Mouse (Mus musculus) left cerebral cortex, adult 11 months (tissue): ENCODE measurements around the gene Nfkbil1.

ENCODE experiments used
- DNase-seq: peaks from one replicate; pipeline ENCODE4 v3.0.0; 2022; ENCODE audit warnings: low spot score

Gene Nfkbil1

DNA sequence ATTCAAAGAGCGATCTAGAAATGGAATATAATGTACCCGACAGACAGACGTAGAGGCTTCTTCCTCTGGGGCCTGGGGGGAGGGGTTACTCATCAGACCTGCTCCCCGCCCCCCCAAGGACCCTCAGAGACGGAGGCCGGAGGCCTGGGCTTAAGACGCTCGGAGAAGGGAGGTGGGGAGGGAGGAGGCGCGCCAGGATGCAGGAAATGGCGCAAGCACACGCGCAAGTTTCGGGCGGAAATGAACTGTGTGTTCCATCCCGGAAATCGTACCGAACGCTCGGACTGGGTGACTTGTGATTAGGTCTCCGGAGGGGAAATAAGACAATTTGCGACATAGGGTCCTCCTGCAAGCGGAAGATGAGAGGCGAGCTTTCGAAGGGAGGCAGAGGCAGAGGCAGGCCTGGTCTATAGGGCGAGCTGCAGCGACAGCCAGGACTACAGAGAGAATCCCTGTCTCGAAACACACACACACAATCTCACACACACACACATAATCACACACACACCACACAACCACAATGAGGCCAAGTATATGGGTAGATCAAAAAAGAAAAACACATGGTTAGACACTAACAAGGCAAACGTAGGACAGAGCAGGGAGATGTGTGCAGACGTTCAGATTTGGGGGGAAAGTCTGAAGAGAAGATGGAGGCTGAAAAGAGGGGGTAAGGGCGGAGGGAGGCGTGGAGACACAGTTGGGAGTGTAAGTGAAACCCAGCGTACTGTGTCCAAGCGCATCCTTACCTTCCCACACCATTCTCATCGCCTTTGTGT is at the start of gene Nfkbil1:
Gene Nfkbil1 (minus strand): TSS at position 179 of the 776 bp plus-strand sequence.
- peak; percentile 86 for DNase-seq

DNA sequence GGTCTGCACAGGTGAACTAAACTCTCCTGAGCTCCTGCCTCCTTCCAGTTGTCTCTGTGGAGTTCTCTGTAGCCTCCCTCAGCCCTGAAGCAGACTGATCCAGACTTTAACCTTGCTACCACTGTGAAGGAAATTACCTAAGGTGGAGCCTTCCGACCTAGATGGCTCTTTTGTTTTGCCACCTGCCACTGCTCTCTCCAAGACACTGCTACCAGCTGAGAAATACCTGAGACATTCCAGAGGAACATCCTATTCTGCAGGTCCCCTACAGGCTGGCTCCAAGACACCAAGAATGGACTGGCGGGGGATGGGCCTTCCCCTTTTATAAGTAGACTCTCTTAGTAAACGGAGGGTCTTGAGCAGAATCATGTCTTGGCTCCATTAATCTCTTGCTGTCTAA is 44.7 kb upstream of the Nfkbil1 start:
- no peak for DNase-seq

DNA sequence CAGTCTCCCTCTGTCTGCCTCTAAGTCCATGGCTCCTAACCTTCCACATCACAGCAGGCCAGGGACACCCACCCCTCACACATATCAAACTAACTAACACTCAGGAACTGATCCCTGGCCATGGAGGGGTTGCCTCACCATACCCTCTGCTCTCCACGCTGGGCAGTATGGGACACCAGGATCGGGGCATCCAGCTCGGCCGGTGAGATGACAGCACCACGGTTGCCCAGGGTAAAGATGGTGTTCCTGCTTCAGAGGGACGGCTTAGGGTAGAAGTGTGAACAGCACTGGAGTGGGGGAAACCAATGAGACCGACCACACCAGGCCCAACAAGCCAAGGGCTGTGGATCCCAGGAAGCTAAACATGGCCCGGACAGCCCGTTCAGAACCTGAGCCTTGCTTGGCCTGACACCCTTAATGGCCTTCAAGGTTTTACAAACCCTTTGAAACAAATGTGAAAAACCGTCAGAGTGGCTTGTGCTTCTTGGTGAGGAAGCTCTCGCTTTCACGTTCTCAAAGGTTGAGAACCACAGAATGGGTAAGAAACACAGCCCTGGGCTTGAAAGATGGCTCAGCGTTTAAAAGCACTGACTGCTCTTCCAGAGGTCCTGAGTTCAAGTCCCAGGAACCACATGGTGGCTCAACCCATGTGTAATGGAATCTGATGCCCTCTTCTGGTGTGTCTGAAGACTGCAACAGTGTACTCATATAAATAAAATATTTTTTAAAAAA is 43.5 kb upstream of the Nfkbil1 start:
- no peak for DNase-seq

DNA sequence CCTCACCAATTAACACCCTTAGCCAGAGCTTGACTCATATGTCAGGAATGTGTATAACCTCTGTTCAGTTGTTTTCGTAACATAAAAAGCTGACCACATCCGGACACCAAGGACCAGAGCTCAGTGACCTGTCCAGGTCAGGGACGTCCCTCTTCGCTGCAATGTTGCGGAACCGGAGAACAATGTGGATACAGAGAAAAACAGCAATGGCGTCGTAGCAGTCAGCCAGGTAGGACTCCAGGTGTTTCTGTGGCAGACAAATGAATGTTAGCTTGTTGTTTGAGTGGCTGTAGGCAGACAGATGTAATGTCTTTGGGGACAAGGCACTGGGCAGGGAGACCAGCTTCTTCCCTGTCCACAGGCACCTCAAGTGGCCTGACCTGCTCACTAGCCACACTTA is 42.5 kb upstream of the Nfkbil1 start:
- DNase-seq = no peak

DNA sequence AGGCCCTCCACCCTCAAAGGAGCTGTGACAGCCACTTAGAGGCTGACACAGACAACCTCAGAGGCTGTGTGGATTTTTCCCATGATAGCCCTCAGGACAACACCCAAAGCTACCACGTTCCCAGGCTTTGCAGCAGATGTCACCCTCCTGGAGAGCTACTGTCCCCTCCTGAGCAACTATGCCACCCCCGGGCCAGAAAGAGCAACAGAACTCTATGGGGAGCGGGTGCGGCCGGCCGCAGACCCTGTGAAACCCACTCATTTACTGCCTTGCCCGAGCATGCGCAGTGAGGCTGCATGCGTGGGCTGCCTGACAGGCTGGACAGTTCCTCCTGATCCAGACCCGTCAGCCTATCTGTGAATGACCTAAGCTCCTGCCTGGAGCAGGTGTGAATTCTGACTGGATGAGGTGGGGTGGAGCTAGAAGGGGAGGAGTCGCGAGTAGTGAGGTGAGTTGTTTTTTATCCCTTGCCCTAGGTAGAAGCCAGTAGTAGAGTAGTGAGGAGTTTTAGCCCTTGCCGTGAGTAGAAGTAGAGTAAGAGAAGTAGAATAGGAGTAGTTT is 40.8 kb upstream of the Nfkbil1 start:
- DNase-seq = no peak

DNA sequence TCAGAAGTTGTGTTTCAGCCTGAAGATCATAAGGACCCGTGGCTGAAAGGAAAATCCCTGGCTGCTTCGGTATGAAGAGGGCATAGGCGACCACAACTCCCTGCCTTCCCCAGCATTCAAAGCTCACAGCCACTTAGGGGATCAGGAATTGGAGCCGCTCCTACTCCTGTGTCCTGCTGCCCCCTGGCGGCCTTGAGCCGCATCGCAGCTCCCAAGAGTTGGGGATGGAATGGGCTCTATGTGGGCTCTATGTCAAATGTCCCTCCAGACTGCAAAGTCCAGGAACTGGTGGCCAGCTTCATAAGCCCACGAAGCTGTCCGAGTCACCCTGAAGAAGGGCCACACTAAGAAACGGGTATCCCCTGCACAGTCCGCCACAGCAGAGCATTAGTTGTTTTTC is 39.2 kb upstream of the Nfkbil1 start:
- peak; percentile 51 for DNase-seq

DNA sequence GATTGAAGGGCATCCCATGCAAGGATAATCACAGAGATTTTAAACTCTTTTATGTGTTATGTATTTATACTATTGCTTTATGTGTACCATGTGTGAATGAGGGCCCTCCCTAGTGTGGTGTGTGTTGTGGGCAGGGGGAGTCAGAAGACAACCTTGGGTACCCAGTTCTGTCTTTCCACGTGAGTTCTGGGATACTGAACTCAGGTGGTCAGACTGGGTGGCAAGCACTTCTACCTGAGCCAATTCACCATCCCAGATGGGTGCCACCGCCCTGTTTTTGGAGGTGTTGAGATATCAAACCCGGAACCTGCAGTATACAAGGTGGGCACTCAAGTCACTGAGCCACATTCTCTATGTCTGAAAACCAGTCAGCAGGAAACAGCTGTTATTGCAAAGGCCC is 36.7 kb upstream of the Nfkbil1 start:
- DNase-seq = no peak

DNA sequence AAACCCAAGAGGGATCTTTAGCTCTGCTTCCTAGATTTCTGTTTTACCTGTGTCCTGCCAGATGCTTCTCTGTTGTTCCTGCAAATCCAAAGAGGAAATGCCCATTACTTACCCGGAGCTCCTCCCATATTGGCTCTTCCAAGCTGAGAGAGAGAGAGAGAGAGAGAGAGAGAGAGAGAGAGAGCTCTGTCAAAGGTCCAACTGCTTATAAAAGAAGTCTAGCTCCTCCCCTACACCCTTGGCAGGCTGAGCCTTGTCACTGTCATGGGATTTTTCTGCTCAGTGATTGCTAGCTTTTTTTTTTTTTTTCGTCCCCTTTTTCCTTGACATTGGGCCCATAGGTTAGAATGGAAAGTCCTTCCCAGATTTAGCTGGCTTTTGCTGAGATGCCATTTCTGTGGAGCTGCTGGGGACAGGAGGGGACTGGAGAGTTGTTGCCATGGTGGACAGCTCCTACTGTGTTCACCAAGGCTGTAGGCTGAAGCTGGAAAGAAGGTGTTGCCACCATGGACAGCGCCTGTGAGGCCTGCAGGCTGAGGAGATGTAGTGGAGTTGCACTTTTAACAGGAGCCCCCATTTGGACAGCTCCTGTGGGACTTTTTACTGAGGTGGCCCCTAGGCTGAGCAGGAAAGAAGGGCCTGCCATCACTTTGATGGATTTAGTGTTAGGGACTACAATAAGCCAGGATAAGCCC is 34.2 kb upstream of the Nfkbil1 start:
- DNase-seq = no peak

DNA sequence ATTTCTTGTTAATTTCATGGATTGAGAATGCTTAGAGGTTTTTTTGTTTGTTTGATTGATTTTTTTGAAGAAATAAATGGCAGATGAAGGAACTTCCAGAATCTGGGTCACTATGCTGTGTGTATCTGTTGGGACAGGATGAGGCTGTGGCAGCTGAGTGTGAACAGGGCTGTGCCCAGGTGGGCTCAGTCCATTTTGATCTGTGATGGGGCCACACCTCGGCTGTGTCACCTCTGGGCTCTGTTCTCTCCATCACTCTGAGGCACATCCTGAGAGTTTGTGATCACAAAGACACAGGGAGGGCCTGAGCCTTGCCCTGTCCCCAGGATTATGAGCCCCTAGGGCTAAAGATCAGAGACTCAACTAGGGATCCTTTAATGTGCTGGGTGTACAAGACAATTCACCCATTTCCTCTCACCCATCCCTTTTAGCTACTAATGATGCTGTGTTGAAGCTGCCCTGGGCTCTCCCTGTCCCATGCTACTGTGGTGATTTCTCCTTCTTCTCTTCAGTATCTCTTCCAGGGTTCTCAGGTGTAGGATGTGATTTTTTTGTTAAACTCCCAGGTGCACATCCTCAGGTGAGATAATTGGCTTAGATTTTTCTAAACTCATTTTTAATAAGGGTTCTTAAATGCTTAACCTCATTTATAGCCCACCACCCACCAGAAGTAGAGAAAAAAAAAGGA is 32.0 kb upstream of the Nfkbil1 start:
- no peak for DNase-seq

DNA sequence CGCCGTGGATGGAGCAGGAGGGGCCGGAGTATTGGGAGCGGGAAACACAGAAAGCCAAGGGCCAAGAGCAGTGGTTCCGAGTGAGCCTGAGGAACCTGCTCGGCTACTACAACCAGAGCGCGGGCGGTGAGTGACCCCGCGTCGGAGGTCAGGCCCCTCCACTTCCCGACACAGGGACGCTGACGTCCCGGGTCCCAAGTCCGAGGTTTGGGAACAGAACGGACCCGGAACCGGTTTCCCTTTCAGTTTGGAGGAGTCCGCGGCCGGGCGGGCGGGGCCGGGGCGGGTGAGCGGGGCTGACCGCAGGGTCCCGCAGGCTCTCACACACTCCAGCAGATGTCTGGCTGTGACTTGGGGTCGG is 27.9 kb upstream of the Nfkbil1 start:
- no peak for DNase-seq

DNA sequence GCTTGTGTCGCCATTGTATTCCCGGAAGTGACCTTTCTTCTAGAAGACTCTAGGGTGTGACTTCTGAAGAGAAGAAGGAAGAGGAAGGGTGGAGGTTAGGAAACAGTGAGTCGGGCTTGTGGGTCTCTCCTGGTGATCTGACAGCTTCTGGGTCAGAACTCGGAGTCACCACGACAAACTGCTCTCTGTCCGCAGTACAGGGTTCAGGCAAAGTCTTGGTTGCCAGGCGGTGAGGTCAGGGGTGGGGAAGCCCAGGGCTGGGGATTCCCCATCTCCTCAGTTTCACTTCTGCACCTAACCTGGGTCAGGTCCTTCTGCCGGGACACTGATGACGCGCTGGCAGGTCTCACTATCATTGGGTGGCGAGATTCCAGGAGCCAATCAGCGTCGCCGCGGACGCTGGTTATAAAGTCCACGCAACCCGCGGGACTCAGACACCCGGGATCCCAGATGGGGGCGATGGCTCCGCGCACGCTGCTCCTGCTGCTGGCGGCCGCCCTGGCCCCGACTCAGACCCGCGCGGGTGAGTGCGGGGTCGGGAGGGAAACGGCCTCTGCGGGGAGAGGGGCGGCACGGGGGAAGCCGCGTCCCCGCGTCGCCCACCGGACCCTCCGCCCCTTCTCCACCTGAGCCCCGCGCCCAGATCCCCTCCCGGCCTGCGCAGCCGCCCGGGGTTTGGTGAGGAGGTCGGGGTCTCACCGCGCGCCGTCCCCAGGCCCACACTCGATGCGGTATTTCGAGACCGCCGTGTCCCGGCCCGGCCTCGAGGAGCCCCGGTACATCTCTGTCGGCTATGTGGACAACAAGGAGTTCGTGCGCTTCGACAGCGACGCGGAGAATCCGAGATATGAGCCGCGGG is 27.3 kb upstream of the Nfkbil1 start, which contains the start of gene H2-D1:
Gene H2-D1 (plus strand): TSS at position 67 of the 859 bp plus-strand sequence.
- peak; percentile 95 for DNase-seq

DNA sequence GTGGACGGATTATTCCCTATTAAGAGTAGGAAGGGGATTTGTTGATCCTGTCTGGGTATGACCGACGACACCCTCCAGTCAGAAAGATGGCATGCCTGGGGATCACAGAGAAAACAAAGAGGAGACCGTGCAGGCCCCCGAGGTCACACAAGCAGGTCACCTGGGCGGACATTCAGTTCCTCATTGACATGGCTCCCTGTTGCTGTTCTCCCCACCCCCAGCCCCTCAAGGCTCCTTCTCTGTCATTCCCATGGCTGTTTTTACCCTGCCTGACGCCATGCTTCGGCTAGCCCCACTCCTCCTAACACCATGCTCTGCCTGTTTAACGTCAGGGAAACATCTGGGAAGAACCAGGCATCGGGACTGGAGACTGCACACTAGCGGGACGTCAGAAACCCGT is 26.1 kb upstream of the Nfkbil1 start:
- no peak for DNase-seq

DNA sequence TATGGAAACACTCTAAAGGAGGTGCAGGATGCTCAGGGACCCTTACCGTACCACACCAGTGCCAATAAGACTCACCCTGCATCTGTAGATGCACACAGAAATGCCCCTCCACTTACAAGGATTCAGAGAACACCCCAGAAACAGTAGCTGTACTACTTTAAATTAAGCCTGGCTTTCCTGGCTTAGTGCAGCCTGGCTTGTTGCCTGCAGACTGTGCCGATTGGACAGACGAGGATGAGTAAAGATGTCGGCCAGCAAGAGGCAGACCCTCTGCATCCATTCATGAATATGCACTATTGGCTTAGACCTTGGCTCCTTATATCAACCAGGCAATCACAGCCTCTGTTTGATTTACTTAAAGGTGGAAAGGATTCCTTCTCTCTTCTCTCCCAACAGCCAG is 24.0 kb upstream of the Nfkbil1 start:
- DNase-seq = no peak

DNA sequence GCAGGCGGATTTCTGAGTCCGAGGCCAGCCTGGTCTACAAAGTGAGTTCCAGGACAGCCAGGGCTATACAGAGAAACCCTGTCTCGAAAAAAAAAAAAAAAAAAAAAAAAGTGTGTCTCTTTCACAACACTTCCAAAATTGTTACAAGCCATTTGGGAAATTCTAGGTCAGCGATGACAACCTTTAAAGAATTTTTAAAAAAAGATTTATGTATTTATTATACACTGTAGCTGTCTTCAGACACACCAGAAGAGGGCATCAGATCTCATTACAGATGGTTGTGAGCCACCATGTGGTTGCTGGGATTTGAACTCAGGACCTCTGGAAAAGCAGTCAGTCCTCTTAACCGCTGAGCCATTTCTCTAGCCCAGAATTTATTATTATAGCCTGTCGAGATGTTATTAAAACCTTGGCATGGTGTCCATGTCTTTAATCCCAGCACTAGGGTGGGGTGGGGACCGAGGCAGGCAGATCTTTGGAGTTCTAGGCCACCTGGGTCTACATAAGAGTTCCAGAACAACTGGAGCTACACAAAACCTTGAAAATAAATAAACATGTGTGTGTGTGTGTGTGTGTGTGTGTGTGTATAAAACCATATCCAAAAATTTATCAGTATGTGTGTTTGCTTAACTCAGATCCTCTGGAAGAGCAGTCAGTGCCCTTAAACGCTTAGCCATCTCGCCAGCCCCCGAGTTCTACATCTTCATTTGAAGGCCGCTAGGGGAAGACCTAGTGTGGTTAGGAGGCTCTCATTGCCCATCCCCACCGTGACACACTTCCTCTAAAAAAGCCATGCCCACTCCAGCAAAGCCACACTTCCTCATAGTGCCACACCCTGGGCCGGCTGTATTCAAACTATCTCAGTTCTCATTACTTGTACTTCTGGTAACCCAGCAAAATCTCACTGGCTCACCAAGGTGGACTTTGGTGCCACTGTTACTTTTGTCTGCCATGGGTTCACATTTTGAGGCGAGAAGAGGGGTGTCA is 23.2 kb upstream of the Nfkbil1 start:
- DNase-seq = no peak

DNA sequence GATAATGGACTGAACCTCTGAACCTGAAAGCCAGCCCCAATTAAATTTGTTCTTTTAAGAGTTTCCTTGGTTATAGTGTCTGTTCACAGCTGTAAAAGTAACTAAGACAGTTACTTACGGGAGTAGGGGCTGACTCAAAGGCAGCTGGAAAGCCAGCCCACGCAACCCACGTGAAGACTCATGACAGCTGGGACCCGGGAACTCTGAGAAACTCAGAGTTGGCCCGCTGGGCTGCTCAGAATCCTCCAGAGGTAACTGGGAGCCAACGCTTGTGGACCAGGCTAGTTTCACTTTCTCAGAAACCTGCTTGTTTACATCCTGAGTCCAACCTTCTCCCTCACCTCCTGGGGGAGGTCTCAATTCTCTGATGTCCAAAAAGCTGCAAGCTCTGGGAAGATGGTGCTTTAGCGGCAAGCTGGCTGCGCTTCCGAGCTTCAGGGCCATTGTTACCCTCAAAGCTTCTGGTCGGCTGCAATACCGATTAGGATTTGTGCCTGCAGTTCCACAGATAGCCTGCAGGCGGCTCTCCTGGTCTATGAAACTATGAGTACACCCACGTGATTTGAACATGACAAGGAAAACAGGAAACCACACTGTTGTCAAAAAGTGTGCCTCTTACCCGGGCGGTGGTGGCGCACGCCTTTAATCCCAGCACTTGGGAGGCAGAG is 22.4 kb upstream of the Nfkbil1 start:
- peak; percentile 93 for DNase-seq

DNA sequence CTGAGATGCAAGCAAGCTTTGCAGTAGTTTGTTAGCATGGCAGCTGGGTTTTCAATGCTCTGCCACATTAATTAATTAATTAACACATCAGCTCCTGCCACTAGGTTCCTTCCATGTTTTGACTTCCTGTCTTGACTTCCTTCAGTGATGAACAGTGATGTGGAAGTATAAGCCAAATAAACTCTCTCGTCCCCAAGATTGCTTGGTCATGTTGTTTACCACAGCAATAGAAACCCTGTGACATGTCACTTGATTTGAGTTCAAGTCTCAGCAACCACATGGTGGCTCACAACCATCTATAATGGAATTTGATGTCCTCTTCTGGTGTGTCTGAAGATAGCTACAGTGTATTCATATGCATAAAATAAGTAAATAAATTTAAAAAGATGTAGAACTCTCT is 21.8 kb upstream of the Nfkbil1 start:
- DNase-seq = no peak

DNA sequence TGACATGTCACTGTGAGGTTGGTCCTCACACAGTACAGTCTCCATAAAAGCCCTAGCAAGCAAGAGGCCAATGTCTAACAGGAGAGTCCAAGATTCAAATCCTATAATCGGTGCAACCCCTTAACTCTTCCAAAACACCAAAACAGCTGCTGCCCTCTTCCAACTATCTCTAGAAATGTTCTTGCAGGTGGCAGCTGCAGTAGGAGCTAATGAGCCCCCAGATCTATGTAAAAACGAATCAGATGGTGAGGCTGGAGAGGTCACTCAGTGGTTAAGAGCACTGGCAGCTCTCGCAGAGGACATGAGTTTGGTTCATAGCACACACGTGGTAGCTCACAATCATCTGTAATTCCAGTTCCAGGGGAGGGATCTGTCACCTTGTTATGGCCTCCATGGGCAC is 20.1 kb upstream of the Nfkbil1 start:
- DNase-seq = no peak

DNA sequence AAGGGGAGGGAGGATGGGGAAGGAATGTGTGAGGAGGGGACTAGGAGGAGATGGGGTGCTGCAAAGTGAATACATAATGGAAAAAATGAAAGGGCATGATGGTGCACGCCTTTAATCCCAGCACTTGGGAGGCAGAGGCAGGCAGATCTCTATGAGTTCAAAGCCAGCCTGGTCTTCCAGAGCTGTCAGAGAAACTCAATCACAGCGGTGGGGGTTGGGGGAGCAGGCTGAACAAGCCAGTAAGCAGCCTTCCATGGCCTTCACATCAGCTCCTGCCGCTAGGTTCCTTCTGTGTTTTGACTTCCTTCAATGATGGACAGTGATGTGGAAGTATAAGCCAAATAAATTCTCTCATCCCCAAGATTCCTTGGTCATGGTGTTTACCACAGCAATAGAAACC is 19.7 kb upstream of the Nfkbil1 start:
- no peak for DNase-seq
